Mouse (Mus musculus): ENCODE results near the gene Csrnp3.
"Not testable (repeated sequence)": the region's sequence is repeated elsewhere in the genome, so short reads cannot be mapped to it uniquely, and the experiment has no call there.

- TF ChIP-seq USF1, MXI1, BHLHE40 (IDR thresholded peaks at IDR 0.05; ENCODE audit: low read depth, low read length): not testable (repeated sequence)
Measured at GRCm38 (mm10) chr2:65850282-65850681, 4.7 kb downstream of the Csrnp3 start.

All from CH12.LX (cell line).